Mouse (Mus musculus) layer of hippocampus, adult 9-11 months (tissue): ENCODE measurements around the gene St6galnac5.
A peak's percentile ranks its signal among the peaks of the same experiment; 100 is the strongest.

Source experiments
- DNase-seq: peaks from one replicate; pipeline ENCODE4 v3.0.0; 2022

The St6galnac5 gene

GRCm38 (mm10) chr3:152912216-152913101 is 69.6 kb downstream of the St6galnac5 start:
- no peak for DNase-seq

GRCm38 (mm10) chr3:152911578-152911977 is 70.5 kb downstream of the St6galnac5 start:
- DNase-seq: no peak

- DNase-seq: no peak
Observed at GRCm38 (mm10) chr3:152907683-152908082, 74.4 kb downstream of the St6galnac5 start.

- peak; percentile 69 for DNase-seq
Observed at GRCm38 (mm10) chr3:152907087-152907486, 75.0 kb downstream of the St6galnac5 start.

GRCm38 (mm10) chr3:152905800-152906199 is 76.2 kb downstream of the St6galnac5 start:
- DNase-seq: no peak

- DNase-seq: no peak
Observed at GRCm38 (mm10) chr3:152905026-152905425, 77.0 kb downstream of the St6galnac5 start.

GRCm38 (mm10) chr3:152898906-152899305 is 83.1 kb downstream of the St6galnac5 start:
- DNase-seq: no peak

GRCm38 (mm10) chr3:152897196-152897595 is 84.8 kb downstream of the St6galnac5 start:
- no peak for DNase-seq

GRCm38 (mm10) chr3:152896111-152896510 is 85.9 kb downstream of the St6galnac5 start:
- DNase-seq: no peak

GRCm38 (mm10) chr3:152894935-152895334 is 87.1 kb downstream of the St6galnac5 start:
- DNase-seq: no peak

- DNase-seq: no peak
Observed at GRCm38 (mm10) chr3:152888116-152888515, 93.9 kb downstream of the St6galnac5 start.

- DNase-seq: no peak
Observed at GRCm38 (mm10) chr3:152886749-152887148, 95.3 kb downstream of the St6galnac5 start.

GRCm38 (mm10) chr3:152883556-152883955 is 98.5 kb downstream of the St6galnac5 start:
- DNase-seq: no peak

GRCm38 (mm10) chr3:152881706-152882105 is 100.3 kb downstream of the St6galnac5 start:
- DNase-seq: no peak

GRCm38 (mm10) chr3:152880121-152880835 is 101.8 kb downstream of the St6galnac5 start:
- no peak for DNase-seq

- DNase-seq: no peak
Observed at GRCm38 (mm10) chr3:152875723-152876290, 106.2 kb downstream of the St6galnac5 start.

GRCm38 (mm10) chr3:152874431-152875355 is 107.4 kb downstream of the St6galnac5 start:
- peak; percentile 65 for DNase-seq

GRCm38 (mm10) chr3:152872596-152872995 is 109.5 kb downstream of the St6galnac5 start:
- DNase-seq: no peak

GRCm38 (mm10) chr3:152872054-152872453 is 110.0 kb downstream of the St6galnac5 start:
- DNase-seq: no peak

GRCm38 (mm10) chr3:152867654-152868525 is 114.2 kb downstream of the St6galnac5 start:
- DNase-seq: no peak
